Mouse (Mus musculus) midbrain, embryonic 14.5 days (tissue): ENCODE measurements around the gene Umps. TPM values are rescaled to one million over a fixed set of nuclear protein-coding genes. Genes with fewer than 3 reads are reported as not detected.

Experiments
- ATAC-seq: fragments of 200-750 bp; cut with Nextera tagmentation; 2 replicates; pipeline ENCODE4 v1.8.0; 2017; ENCODE audit warnings: moderate number of reproducible peaks, moderate library complexity; ENCODE audit not compliant: low FRiP score, low TSS enrichment
- DNase-seq: peaks from one replicate; pipeline ENCODE4 v3.0.0-alpha.2; 2015
- H3K27ac ChIP-seq: fragments of 300-500 bp; sonication (generic); replicated peaks from 2 replicates; pipeline ENCODE4 v1.5.1; 2014; ENCODE audit warnings: mild to moderate bottlenecking, low read depth, low read length, moderate library complexity
- H3K27me3 ChIP-seq: fragments of 300-500 bp; sonication (generic); 2 replicates; pipeline ENCODE4 v1.6.1; 2014; ENCODE audit warnings: low read length, control low read depth, mixed read lengths; ENCODE audit not compliant: control insufficient read depth, insufficient read depth
- H3K36me3 ChIP-seq: fragments of 300-500 bp; sonication (generic); 2 replicates; pipeline ENCODE4 v1.6.1; 2014; ENCODE audit warnings: low read length, control low read depth; ENCODE audit not compliant: control insufficient read depth, insufficient read depth
- H3K4me1 ChIP-seq: fragments of 300-500 bp; sonication (generic); 2 replicates; pipeline ENCODE4 v1.6.1; 2014; ENCODE audit warnings: mild to moderate bottlenecking, antibody characterized with exemption, low read length, control low read depth; ENCODE audit not compliant: control insufficient read depth, insufficient read depth
- H3K4me2 ChIP-seq: fragments of 300-500 bp; sonication (generic); 2 replicates; pipeline ENCODE4 v1.6.1; 2014; ENCODE audit warnings: mild to moderate bottlenecking, low read length, moderate library complexity
- H3K4me3 ChIP-seq: fragments of 300-500 bp; sonication (generic); replicated peaks from 2 replicates; pipeline ENCODE4 v1.5.1; 2014; ENCODE audit warnings: low read depth, low read length
- H3K9ac ChIP-seq: fragments of 300-500 bp; sonication (generic); replicated peaks from 2 replicates; pipeline ENCODE4 v1.6.1; 2014; ENCODE audit warnings: mild to moderate bottlenecking, low read length, moderate library complexity
- H3K9me3 ChIP-seq: fragments of 300-500 bp; sonication (generic); 2 replicates; pipeline ENCODE4 v1.6.1; 2016; ENCODE audit warnings: low read length, control low read depth, mixed read lengths; ENCODE audit not compliant: control insufficient read depth
- WGBS: fragments of 180-500 bp; shearing (Covaris S2); extraction: QIAGEN DNeasy Blood & Tissue Kit; methylation state at CpG from one replicate; pipeline ENCODE4 v1.1.7; 2014; 5-methylcytosine and 5-hydroxymethylcytosine counted together
- polyA plus RNA-seq: library from polyadenylated mRNA; unstranded; fragments of >200 nt; fragmentation: Nextera tagmentation; extraction: Ambion mirVana; gene quantifications from 2 replicates; pipeline ENCODE4 v1.2.1, GENCODE M21; 2014

Umps gene
- polyA plus RNA-seq: 19.7 and 28.4 TPM in 2 replicates

GRCm38 (mm10) chr16:33966538-33967282 lies at the start of gene Umps:
Gene Umps (minus strand): TSS chr16:33967038.
- Histone ChIP-seq H3K4me2 (peak within 1 kb of the TSS; percentile 63), H3K9ac (peak within 1 kb of the TSS; percentile 72), H3K4me3 (peak within 1 kb of the TSS; percentile 77), H3K4me1 (peaks cover 11% of the 10 kb centered on the region; the same call in 1 of the 2 replicates), H3K27ac (peak within 1 kb of the TSS; percentile 10), H3K27me3 (no peaks in the 10 kb centered on the region), H3K36me3 (peaks cover 16% of the 10 kb centered on the region), H3K9me3 (no peaks in the 10 kb centered on the region)
- peak; percentile 92 for ATAC-seq
- peak; percentile 95 for DNase-seq
- 1% methylated on average over 44 of the region's 44 CpGs for WGBS

DNA sequence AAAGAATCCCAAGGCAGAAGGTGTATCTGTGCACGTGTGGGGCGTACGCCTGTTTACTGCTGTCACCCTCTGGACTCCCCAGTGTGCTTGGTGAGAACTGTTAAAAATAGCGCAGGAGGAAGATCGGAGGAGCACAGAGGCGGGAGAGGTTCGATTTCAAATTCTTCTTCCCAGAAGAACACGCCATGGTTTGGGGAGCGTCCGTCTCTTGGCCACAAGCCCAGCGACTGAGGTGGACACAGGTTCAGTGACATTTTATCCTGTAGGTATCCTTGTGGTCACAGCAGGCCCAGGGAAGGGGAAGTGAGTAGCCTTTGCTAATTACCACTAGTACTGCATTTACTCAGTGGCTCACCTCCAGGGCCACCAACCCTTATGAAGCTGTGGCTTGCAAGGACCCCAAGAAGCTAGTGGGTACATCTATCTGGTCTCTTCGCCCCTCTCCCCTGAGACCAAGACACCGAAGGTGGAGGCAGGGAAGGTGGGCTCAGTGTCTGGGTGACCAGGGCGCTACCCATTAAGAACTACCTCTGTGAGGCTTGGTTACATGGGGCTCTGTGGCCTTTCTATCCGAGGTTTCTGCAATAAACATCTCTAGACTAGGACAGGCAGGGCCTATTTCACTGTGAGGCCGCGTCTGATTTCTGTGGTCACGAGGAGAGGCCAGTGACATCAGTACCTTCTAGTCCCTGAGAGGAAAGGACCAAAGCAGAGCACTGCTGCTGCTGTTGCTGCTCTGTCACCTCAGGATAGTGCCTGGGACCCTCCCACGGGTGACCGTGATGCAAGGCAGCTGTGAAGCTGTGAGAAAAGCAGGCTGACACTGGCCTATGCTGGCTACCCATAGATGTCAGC lies 45.4 kb upstream of the Umps start:
- Histone ChIP-seq H3K27me3 (no peaks in the 10 kb centered on the region), H3K9me3 (no peaks in the 10 kb centered on the region), H3K4me2 (no peak overlapping the region), H3K36me3 (peaks cover 79% of the 10 kb centered on the region), H3K9ac (no peak overlapping the region), H3K4me3 (no peak overlapping the region), H3K27ac (no peak overlapping the region), H3K4me1 (no peaks in the 10 kb centered on the region)
- ATAC-seq (no peak), DNase-seq (no peak)
- 92% methylated on average over 20 of the region's 20 CpGs for WGBS

GRCm38 (mm10) chr16:34009567-34009966 lies 42.7 kb upstream of the Umps start:
- no peaks in the 10 kb centered on the region for H3K27me3 ChIP-seq
- H3K4me1 ChIP-seq: peaks cover 8% of the 10 kb centered on the region
- H3K4me2 ChIP-seq: no peak overlapping the region
- ATAC-seq (no peak), DNase-seq (no peak)
- H3K9ac ChIP-seq: no peak overlapping the region
- no peaks in the 10 kb centered on the region for H3K9me3 ChIP-seq
- peaks cover 57% of the 10 kb centered on the region for H3K36me3 ChIP-seq
- 94% methylated on average over 2 of the region's 2 CpGs for WGBS
- H3K27ac ChIP-seq: no peak overlapping the region
- no peak overlapping the region for H3K4me3 ChIP-seq

GRCm38 (mm10) chr16:34005986-34006385 lies 39.1 kb upstream of the Umps start:
- DNase-seq (no peak), ATAC-seq (no peak)
- WGBS: 94% methylated on average over 3 of the region's 3 CpGs
- Histone ChIP-seq H3K4me2 (no peak overlapping the region), H3K27ac (no peak overlapping the region), H3K4me3 (no peak overlapping the region), H3K4me1 (peaks cover 21% of the 10 kb centered on the region), H3K36me3 (peaks cover 38% of the 10 kb centered on the region), H3K9ac (no peak overlapping the region), H3K9me3 (no peaks in the 10 kb centered on the region), H3K27me3 (no peaks in the 10 kb centered on the region)

GRCm38 (mm10) chr16:34004128-34004578 lies 37.3 kb upstream of the Umps start:
- no peaks in the 10 kb centered on the region for H3K9me3 ChIP-seq
- peak overlapping the region; percentile 80 for H3K27ac ChIP-seq
- ATAC-seq (peak; percentile 91), DNase-seq (peak; percentile 89)
- no peak overlapping the region for H3K4me2 ChIP-seq
- peaks cover 20% of the 10 kb centered on the region for H3K36me3 ChIP-seq
- peaks cover 21% of the 10 kb centered on the region for H3K4me1 ChIP-seq
- H3K9ac ChIP-seq: no peak overlapping the region
- H3K4me3 ChIP-seq: no peak overlapping the region
- no peaks in the 10 kb centered on the region for H3K27me3 ChIP-seq
- 10% methylated on average over 4 of the region's 4 CpGs for WGBS

GRCm38 (mm10) chr16:34003566-34004127 lies 36.8 kb upstream of the Umps start:
- DNase-seq (no peak), ATAC-seq (0 out of 2 replicates have a peak, but pooled peaks have one; percentile 31)
- Histone ChIP-seq H3K4me1 (peaks cover 21% of the 10 kb centered on the region), H3K27ac (peak overlapping the region; percentile 80), H3K36me3 (peaks cover 17% of the 10 kb centered on the region; the same call in 1 of the 2 replicates), H3K9me3 (no peaks in the 10 kb centered on the region), H3K4me2 (no peak overlapping the region), H3K4me3 (no peak overlapping the region), H3K9ac (no peak overlapping the region), H3K27me3 (no peaks in the 10 kb centered on the region)
- WGBS: 26% methylated on average over 10 of the region's 10 CpGs

DNA sequence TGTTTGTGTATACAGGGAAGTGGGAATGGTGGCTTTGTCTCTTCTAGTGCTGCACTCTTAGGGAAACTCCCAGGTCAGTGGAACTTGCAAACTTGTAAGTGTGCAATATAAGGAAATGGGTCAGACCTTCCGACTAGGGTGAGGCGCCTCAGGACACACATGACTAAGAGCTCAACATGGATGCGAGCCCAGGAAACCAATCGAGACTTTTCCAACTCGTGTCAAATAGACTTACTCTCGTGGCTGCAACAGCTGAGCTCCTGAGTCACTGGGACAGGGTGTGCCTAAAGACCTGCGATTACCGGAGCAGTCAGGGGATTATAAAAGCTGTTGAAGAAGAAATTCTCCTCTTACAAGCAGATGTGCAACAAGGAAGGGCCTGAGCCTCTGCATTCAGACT lies 33.9 kb upstream of the Umps start:
- H3K4me1 ChIP-seq: peaks cover 21% of the 10 kb centered on the region
- no peak overlapping the region for H3K9ac ChIP-seq
- H3K36me3 ChIP-seq: peaks cover 18% of the 10 kb centered on the region
- DNase-seq (no peak), ATAC-seq (no peak)
- no peak overlapping the region for H3K4me3 ChIP-seq
- H3K4me2 ChIP-seq: no peak overlapping the region
- WGBS: 85% methylated on average over 8 of the region's 8 CpGs
- H3K27ac ChIP-seq: no peak overlapping the region
- H3K27me3 ChIP-seq: no peaks in the 10 kb centered on the region
- no peaks in the 10 kb centered on the region for H3K9me3 ChIP-seq

DNA sequence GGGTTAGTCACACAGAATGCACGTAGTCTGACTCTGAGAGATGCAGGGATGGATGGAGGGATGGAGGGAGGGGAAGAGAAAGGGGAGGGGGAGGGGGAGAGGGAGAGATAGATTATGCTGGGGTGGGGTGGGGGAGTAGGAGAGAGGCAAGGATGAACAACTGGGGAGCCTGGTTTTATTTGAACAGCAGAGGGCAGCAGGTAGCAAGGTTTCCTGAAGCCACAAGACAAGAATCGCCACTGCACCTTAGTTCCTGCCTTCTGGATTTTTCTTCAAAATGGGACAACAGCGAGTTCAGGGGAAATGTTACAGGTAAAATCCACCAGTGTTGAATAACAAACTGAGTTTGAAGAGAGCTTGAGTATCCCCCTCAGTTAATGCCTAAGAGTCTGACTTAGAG lies 32.5 kb upstream of the Umps start:
- 33% methylated on average over 3 of the region's 3 CpGs for WGBS
- no peaks in the 10 kb centered on the region for H3K9me3 ChIP-seq
- no peak overlapping the region for H3K4me2 ChIP-seq
- H3K36me3 ChIP-seq: peaks cover 18% of the 10 kb centered on the region
- no peak overlapping the region for H3K27ac ChIP-seq
- H3K27me3 ChIP-seq: no peaks in the 10 kb centered on the region
- no peak overlapping the region for H3K9ac ChIP-seq
- DNase-seq (peak; percentile 76), ATAC-seq (no peak)
- H3K4me3 ChIP-seq: no peak overlapping the region
- peaks cover 11% of the 10 kb centered on the region for H3K4me1 ChIP-seq
